Mouse (Mus musculus): ENCODE data around the gene Cnot6. TPM values are rescaled to one million over a fixed set of nuclear protein-coding genes. Genes with fewer than 3 reads are reported as not detected.

Cnot6 gene
- 33.5 and 37.6 TPM in 2 replicates for polyA plus RNA-seq (2012; ENCODE audit: insufficient read depth, insufficient read length, missing spikeins)

DNA sequence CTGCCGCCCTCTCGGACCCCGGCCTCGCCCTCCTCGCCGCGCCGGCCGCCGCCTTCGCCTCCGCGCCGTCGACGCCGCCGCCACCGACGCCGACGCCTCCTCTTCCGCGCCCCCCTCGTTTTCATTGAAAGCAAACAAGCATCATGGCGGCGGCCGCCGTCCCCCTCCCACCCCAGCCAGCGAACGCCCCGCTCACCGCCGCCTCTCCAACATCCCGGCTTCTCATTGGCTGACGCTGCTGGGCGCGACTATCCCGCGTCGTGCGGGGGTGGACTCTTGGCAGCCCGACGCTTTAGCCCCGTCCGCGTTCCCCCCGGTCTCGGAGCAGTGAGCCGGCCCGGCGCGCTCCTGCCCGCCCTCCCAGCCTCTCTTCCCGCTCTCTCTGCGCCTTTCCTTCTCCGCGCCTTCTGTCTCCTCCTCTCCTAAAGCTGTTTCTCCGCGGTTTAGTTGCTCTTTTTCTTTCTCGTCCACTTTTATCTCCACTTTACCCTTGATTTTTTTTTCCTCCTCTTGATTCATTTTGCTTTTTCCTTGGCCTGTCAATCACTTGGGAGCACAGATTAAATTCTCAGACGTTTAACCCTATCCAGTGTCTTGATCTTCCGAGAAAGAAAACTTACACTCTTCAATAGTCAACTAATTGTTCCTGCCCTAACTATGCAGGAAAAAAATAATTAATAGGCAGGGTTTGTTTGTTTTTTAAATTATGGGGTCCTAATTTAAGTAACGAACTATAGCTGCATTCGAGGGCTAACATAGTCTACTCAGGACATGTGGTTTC is at the start of gene Cnot6:
TSS of gene Cnot6 (minus strand) at position 169 of the 781 bp plus-strand sequence.
- H3K4me3 ChIP-seq (ENCODE audit: insufficient read depth, low read length), result peak within 1 kb of the TSS; percentile 93
- H3K4me1 ChIP-seq (ENCODE audit: control insufficient read depth, insufficient read depth, low read length), result peaks cover 20% of the 10 kb centered on the region
- TF ChIP-seq CTCF (IDR thresholded peaks at IDR 0.05; ENCODE audit: low read depth, low read length), result no peak
- TF ChIP-seq POLR2A (IDR thresholded peaks at IDR 0.05; ENCODE audit: borderline replicate concordance, low read depth, low read length), result no peak
- H3K27ac ChIP-seq (ENCODE audit: insufficient read depth, low read depth, low read length), result peak within 1 kb of the TSS; percentile 56

DNA sequence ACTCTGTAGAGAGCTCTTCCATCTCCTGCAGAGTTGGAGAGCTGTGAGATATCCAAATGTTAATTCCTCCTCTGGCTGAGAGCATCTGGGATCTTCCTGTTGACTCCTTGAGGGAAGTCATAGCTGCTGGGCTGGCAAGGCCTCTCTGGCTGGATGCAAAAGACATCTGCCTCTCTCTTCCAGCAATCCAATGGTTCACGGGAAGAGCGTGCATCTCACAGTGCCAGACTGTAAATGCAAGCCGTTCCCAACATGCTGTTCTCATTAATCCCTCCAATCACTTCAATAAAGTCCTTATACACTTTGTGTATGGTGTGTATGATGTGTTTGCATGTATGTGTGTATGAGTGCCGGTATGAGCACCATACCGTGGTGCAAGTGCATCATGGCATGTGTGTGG is 48.6 kb upstream of the Cnot6 start:
- Histone ChIP-seq H3K27ac (ENCODE audit: insufficient read depth, low read depth, low read length) (no peak overlapping the region), H3K4me1 (ENCODE audit: control insufficient read depth, insufficient read depth, low read length) (peaks cover 7% of the 10 kb centered on the region), H3K4me3 (ENCODE audit: insufficient read depth, low read length) (no peak overlapping the region)
- no peak for TF ChIP-seq POLR2A (IDR thresholded peaks at IDR 0.05; ENCODE audit: borderline replicate concordance, low read depth, low read length)
- no peak for TF ChIP-seq CTCF (IDR thresholded peaks at IDR 0.05; ENCODE audit: low read depth, low read length)

DNA sequence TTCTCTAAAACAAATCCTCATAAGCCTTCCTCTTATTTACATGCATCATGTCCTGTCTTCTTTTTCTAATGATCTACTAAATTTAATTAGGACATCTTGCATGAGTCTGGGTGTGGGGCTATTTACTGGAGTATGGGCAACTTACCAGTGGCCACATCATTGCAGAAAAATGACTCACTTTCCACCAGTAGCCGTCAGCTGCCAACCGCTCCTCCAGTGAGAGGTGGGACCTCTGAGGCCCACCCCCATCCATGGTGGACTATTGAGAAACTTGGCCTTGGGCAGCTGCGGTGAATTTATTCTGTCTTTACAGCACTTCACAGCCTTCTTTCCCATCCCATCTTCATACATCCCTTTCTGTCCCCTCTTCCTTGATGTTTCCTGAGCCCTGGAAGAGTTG is 45.6 kb upstream of the Cnot6 start:
- 0 out of 2 replicates have a peak, but pooled peaks cover 3% of the 10 kb centered on the region for H3K4me1 ChIP-seq (ENCODE audit: control insufficient read depth, insufficient read depth, low read length)
- no peak overlapping the region for H3K4me3 ChIP-seq (ENCODE audit: insufficient read depth, low read length)
- H3K27ac ChIP-seq (ENCODE audit: insufficient read depth, low read depth, low read length), result no peak overlapping the region
- no peak for TF ChIP-seq CTCF (IDR thresholded peaks at IDR 0.05; ENCODE audit: low read depth, low read length)
- no peak for TF ChIP-seq POLR2A (IDR thresholded peaks at IDR 0.05; ENCODE audit: borderline replicate concordance, low read depth, low read length)

DNA sequence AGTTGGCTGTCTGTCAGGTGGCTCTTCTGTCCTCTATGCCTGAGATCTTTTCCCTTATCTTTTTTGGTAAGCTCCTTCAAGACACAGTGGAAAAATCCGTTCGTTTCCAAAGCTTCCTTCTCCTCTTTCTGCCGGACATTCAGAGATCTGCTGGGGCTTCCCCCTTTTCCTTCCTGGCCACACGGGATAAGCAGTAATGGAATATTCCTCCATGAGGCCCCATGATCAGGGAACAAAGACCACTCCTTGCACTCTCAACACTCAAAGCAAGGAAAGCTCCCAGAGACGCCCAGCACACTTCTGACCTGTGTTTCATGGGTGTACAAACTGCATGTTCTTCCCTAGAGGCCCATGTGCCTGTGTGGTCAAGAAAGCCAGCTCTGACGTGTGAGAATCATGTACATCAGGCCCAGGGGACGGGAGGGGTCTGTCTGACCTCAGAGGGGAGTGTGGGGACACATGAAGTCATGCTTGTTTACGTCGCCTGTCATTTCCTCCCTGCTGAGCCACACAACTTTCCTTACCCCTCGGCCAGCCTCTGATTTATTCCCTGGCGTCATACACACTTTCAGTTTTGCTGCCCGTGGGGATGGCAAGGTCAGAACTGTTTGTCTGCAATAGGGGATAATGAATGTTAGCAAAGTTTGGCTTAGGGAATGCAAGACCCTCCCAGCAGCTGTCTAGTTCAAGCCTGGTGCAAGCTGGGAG is 42.6 kb upstream of the Cnot6 start:
- no peak overlapping the region for H3K27ac ChIP-seq (ENCODE audit: insufficient read depth, low read depth, low read length)
- 0 out of 2 replicates have a peak, but pooled peaks cover 3% of the 10 kb centered on the region for H3K4me1 ChIP-seq (ENCODE audit: control insufficient read depth, insufficient read depth, low read length)
- no peak for TF ChIP-seq POLR2A (IDR thresholded peaks at IDR 0.05; ENCODE audit: borderline replicate concordance, low read depth, low read length)
- TF ChIP-seq CTCF (IDR thresholded peaks at IDR 0.05; ENCODE audit: low read depth, low read length), result no peak
- H3K4me3 ChIP-seq (ENCODE audit: insufficient read depth, low read length), result no peak overlapping the region

DNA sequence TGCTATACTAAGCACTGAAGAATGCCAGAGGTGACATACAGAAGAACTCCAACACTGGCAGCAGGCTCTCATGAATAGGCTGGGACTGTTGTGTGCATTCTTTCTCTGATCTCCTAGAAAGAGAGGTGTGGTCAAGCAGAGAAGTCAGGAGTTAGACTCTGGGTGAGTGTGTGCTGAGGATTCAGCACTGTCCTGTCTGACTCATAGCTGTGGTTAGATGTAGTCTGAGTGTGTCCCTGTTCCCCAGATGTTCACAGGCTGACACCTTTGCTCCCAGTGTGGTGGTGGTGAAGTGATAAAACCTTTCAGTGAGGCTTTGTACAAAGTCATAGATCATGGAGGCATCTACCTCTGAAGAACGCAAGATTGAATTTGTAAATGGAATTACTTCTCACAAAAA is 34.2 kb upstream of the Cnot6 start:
- Histone ChIP-seq H3K27ac (ENCODE audit: insufficient read depth, low read depth, low read length) (no peak overlapping the region), H3K4me1 (ENCODE audit: control insufficient read depth, insufficient read depth, low read length) (no peaks in the 10 kb centered on the region), H3K4me3 (ENCODE audit: insufficient read depth, low read length) (no peak overlapping the region)
- TF ChIP-seq POLR2A (IDR thresholded peaks at IDR 0.05; ENCODE audit: borderline replicate concordance, low read depth, low read length) (no peak), CTCF (IDR thresholded peaks at IDR 0.05; ENCODE audit: low read depth, low read length) (no peak)

DNA sequence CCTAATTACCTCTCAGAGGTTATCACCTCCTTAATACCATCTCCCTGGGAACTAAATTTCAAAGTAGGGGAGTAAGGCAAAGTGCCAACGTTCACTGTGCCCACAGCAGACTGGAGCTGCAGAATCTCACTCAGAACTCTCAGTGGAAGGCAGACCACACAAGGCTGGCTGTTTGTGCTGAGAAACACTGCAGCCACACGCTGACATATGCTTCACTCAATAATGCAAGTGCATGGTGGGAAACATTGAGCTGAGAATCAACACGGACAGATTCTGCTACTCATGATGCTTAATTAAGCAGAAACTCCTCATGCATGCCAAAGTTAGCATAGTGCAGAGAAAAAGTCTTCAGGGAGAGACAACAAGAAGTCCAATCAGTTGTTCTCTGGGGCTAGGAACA is 33.3 kb upstream of the Cnot6 start:
- Histone ChIP-seq H3K27ac (ENCODE audit: insufficient read depth, low read depth, low read length) (no peak overlapping the region), H3K4me3 (ENCODE audit: insufficient read depth, low read length) (no peak overlapping the region), H3K4me1 (ENCODE audit: control insufficient read depth, insufficient read depth, low read length) (no peaks in the 10 kb centered on the region)
- no peak for TF ChIP-seq CTCF (IDR thresholded peaks at IDR 0.05; ENCODE audit: low read depth, low read length)
- no peak for TF ChIP-seq POLR2A (IDR thresholded peaks at IDR 0.05; ENCODE audit: borderline replicate concordance, low read depth, low read length)

DNA sequence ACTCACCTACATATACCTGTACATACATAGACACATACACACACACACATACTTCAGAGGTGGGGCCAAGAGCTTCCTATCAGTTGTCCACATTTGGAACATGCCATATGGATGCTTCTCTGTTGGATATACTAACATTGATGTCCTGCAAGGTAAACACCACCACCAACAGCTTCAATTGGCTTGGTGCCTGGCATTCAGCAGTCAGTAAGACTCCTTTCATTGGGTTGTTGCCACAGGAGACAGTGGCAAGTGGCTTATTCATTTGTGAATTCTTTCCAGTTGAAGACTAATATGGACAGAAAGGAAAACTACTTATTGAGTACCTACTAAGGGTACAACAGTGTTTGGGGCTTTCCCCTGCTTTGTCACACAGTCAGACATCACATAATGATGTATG is 32.5 kb upstream of the Cnot6 start:
- TF ChIP-seq POLR2A (IDR thresholded peaks at IDR 0.05; ENCODE audit: borderline replicate concordance, low read depth, low read length), result no peak
- TF ChIP-seq CTCF (IDR thresholded peaks at IDR 0.05; ENCODE audit: low read depth, low read length), result no peak
- Histone ChIP-seq H3K4me1 (ENCODE audit: control insufficient read depth, insufficient read depth, low read length) (no peaks in the 10 kb centered on the region), H3K4me3 (ENCODE audit: insufficient read depth, low read length) (no peak overlapping the region), H3K27ac (ENCODE audit: insufficient read depth, low read depth, low read length) (no peak overlapping the region)

DNA sequence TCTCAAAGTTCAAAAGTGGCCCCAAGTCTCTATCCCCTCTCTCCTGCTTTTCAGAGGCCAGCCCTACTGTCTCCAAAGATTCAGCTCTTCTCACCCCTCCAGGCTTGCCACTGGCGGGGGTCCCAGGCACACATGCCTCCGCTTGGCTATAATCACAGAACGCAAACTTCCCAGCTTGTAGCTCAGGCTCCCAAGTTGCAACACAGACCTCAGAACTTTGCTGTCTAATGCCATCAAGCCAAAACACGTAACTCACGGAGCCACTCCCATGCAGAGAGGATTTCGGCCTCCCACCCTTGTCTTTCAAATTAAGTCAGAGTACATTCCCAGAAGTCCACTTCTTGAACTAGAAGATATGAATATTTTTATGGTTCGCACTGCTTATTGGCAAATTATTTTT is 31.1 kb upstream of the Cnot6 start:
- no peak for TF ChIP-seq CTCF (IDR thresholded peaks at IDR 0.05; ENCODE audit: low read depth, low read length)
- peaks cover 2% of the 10 kb centered on the region; the same call in 1 of the 2 replicates for H3K4me1 ChIP-seq (ENCODE audit: control insufficient read depth, insufficient read depth, low read length)
- H3K4me3 ChIP-seq (ENCODE audit: insufficient read depth, low read length), result no peak overlapping the region
- H3K27ac ChIP-seq (ENCODE audit: insufficient read depth, low read depth, low read length), result no peak overlapping the region

DNA sequence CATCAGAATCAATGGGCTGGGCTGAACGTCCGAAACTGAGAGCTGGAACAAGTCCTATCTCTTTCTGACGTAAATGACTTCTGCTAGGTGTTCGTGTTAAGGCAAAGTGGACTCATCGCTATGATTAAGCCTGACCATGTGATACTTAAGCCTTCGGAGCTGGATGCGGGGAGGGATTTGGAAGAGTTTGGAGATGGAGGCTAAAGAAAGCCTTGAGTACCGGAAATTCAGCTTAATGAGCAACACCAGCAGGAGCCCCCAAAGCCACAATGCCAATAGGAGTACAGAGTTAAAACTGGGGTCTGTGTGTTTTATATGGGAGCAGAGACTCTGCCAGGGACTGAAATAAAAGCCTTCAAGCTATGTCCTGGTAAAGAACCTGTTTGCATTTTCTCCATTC is 29.7 kb upstream of the Cnot6 start:
- H3K4me3 ChIP-seq (ENCODE audit: insufficient read depth, low read length), result no peak overlapping the region

DNA sequence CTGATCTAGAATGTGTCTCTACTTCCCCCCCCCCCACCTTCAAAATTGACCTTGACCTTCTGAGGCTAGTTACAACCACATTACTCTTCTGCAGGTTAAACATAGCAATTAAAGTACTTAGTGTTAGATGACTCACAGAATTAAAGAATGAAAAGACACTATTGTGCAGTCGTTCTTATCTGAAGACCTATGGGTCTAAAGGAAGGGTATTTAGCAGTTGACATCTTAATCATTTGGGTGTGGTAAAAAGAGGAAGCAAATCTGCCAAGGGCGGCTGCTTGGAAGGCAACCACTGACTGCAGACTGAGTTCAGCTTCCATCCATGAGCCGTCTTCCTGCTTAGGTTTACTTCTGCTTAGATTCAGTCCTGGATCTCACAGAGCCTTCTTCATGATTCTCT is 27.3 kb upstream of the Cnot6 start:
- Histone ChIP-seq H3K4me3 (ENCODE audit: insufficient read depth, low read length) (no peak overlapping the region), H3K4me1 (ENCODE audit: control insufficient read depth, insufficient read depth, low read length) (peaks cover 2% of the 10 kb centered on the region; the same call in 1 of the 2 replicates), H3K27ac (ENCODE audit: insufficient read depth, low read depth, low read length) (no peak overlapping the region)
- TF ChIP-seq POLR2A (IDR thresholded peaks at IDR 0.05; ENCODE audit: borderline replicate concordance, low read depth, low read length) (no peak), CTCF (IDR thresholded peaks at IDR 0.05; ENCODE audit: low read depth, low read length) (no peak)

More for the DNA sequence above, 29.7 kb upstream of the Cnot6 start:
- Histone ChIP-seq H3K27ac (ENCODE audit: insufficient read depth, low read depth, low read length) (no peak overlapping the region), H3K4me1 (ENCODE audit: control insufficient read depth, insufficient read depth, low read length) (peaks cover 2% of the 10 kb centered on the region; the same call in 1 of the 2 replicates)
- TF ChIP-seq POLR2A (IDR thresholded peaks at IDR 0.05; ENCODE audit: borderline replicate concordance, low read depth, low read length), result no peak
- no peak for TF ChIP-seq CTCF (IDR thresholded peaks at IDR 0.05; ENCODE audit: low read depth, low read length)
